Mouse (Mus musculus) small intestine, adult 2 months (tissue): ENCODE data around the gene Gm20219.

Experiments
- CTCF ChIP-seq: fragments of 200-500 bp; IDR thresholded peaks from 2 replicates; pipeline ENCODE4 v1.5.1; 2012; ENCODE audit warnings: low read depth, mild to moderate bottlenecking, control low read depth, inconsistent platforms, low read length, moderate library complexity, mixed read lengths; ENCODE audit not compliant: insufficient replicate concordance, insufficient read length; ENCODE audit errors: extremely low read depth
- POLR2A ChIP-seq: fragments of 200-500 bp; IDR thresholded peaks from 2 replicates; pipeline ENCODE4 v1.6.1; 2012; ENCODE audit warnings: low read depth, mild to moderate bottlenecking, control low read depth, inconsistent platforms, low read length, moderate library complexity

DNA sequence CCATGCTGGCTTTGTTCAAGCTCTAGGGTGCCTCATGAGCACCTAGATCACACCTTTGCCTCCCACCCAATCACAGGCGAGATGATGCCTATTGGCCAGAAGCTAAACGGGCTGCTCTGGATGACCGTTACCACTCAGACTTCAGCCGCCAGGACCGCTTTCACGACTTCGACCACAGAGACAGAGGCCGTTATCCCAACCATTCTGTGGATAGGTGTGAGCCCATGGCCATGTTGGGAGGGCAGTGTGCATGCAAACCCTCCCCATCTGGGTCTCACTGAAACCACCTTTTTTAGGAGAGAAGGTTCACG lies 49.8 kb upstream of the Gm20219 start:
- TF ChIP-seq POLR2A (no peak), CTCF (no peak)
